Mouse (Mus musculus) gastrocnemius, postnatal 25 days (tissue): ENCODE measurements around the gene Eif2s3x. TPM values are rescaled to one million over a fixed set of nuclear protein-coding genes. Genes with fewer than 3 reads are reported as not detected.

Source experiments
- total RNA-seq, 2 experiments: library from RNA; stranded (reverse); gene quantifications; 1 replicate in 1 of 2; 2 replicates in 1 of 2; pipeline ENCODE4 v1.2.3; 2021

Eif2s3x gene
- total RNA-seq, 2 experiments from 2014 or later = 81.6 to 122 TPM

Other genes starting within 250 kb of the Eif2s3x start
- not detected for gene AU015836, start 244.2 kb downstream of the Eif2s3x start, total RNA-seq
- 10 to 100 TPM; 16.0 to 20.2 TPM for gene Zfx, start 89.2 kb downstream of the Eif2s3x start, total RNA-seq
- 1 to 10 TPM; 4.6 to 5.0 TPM for gene Klhl15, start 21.7 kb upstream of the Eif2s3x start, total RNA-seq
- not detected for gene Fam90a1b, start 153.9 kb upstream of the Eif2s3x start, total RNA-seq
- gene Apoo, start 154.3 kb upstream of the Eif2s3x start, total RNA-seq = 100 to 1,000 TPM; 150 to 193 TPM